Mouse (Mus musculus): ENCODE data around the gene Ifnlr1.

- no peak for TF ChIP-seq CTCF (conservative IDR thresholded peaks at IDR 0.05; ENCODE audit: insufficient read depth, insufficient read length, low read depth, low read length)
- TF ChIP-seq POLR2A (IDR thresholded peaks at IDR 0.05; ENCODE audit: low read depth, low read length) = no peak
Observed at GRCm38 (mm10) chr4:135673507-135673906, 12.6 kb upstream of the Ifnlr1 start.
